Mouse (Mus musculus) megakaryocyte, embryonic 14.5 days (primary cell): Measurements from ENCODE around the gene Nmral1.
"Not testable (repeated sequence)": the region's sequence is repeated elsewhere in the genome, so short reads cannot be mapped to it uniquely, and the experiment has no call there.

ENCODE experiments used
- FLI1 ChIP-seq: IDR thresholded peaks from 2 replicates; pipeline ENCODE4 v1.6.1; 2012; ENCODE audit warnings: low read length, inconsistent platforms, mixed read lengths
- GATA1 ChIP-seq: IDR thresholded peaks from 3 replicates; pipeline ENCODE4 v1.6.1; 2012; ENCODE audit warnings: mixed read lengths, low read length, inconsistent platforms, borderline replicate concordance

DNA sequence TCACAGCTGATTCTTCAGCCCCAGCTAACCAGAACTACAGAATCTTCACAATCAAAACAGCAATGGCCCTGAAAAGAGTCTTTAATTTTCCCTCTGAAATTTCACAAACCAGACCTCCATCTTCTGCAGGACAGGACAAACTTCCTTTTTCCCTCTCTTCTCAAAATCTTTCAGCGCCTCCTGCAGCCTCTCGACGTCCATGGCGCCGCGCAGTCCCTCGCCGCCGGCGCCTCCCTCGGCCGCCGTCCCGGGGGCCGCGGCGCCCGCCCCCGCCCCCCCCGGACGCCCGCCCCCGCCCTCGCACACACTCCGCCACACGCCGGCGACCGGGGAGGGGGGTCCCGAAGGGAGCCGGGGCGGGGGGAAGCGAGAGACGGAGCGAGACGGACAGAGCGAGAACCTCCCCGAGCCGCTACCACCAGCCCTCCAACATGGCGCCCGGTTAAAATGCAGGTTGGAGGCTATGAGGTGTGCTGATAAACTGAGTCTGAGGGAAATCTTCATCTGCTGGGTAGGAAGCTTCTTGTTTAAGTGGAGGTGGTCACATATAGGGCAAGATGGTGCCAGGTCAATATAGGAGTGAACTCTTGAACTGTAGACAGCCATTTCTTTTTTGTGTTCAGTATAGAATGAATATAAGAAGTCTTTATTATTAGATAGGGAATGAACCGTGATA, 37.6 kb upstream of the Nmral1 start:
- not testable (repeated sequence) for TF ChIP-seq GATA1, FLI1
